Mouse (Mus musculus) liver, postnatal 0 days (tissue): ENCODE measurements around the gene Gm4450.
"Not testable (repeated sequence)": the region's sequence is repeated elsewhere in the genome, so short reads cannot be mapped to it uniquely, and the experiment has no call there.

Experiments used
- CTCF ChIP-seq: sonication (generic); IDR thresholded peaks from 2 replicates; pipeline ENCODE4 v1.5.1; 2016; ENCODE audit warnings: antibody characterized with exemption, low read depth
- EP300 ChIP-seq: IDR thresholded peaks from 2 replicates; pipeline ENCODE4 v1.6.1; 2016; ENCODE audit warnings: antibody characterized with exemption, low read depth, mild to moderate bottlenecking

DNA sequence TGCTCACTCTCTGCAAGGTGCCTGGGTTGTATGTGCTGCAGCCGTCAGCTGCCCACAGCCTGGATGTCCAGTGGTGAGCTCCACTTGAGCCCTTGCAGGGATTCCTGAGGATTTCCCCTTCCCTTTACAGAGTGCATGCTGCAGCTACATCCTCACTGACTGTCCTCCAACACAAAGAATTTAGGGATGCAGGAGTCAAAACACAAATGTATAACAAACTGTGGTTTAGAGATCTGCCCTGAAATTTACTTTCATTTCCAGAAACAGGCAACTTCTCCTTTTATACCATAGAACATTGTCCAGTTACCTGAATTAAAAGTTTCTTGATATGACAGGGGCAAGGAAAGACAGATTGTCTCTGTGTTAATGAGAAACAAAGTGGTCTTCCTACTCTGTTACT, 13.0 kb downstream of the Gm4450 start:
- TF ChIP-seq CTCF, EP300: not testable (repeated sequence)
